Mouse (Mus musculus) frontal cortex, postnatal 10 days (tissue): Measurements from ENCODE around the gene Pdrg1.

Experiments
- DNase-seq, 2 experiments: peaks; one replicate each; pipeline ENCODE4 v3.0.0; 2022; ENCODE audit warnings: low spot score in 2 of 2, mixed read lengths in 1 of 2

Pdrg1 gene

GRCm38 (mm10) chr2:153031126-153032082, 16.2 kb upstream of the Pdrg1 start, which contains the start of gene Xkr7:
Gene Xkr7, plus strand, starts transcription at chr2:153031852.
- peak in 1 of 2 experiments; percentile 38 for DNase-seq

- DNase-seq: no peak
These were observed 15.2 kb upstream of the Pdrg1 start for GRCm38 (mm10) chr2:153030422-153030821.

- no peak for DNase-seq
These were observed 12.3 kb upstream of the Pdrg1 start for GRCm38 (mm10) chr2:153027501-153027900.

- no peak for DNase-seq
These were observed 10.8 kb upstream of the Pdrg1 start for GRCm38 (mm10) chr2:153026052-153026451.

- DNase-seq: no peak
These were observed 7.6 kb upstream of the Pdrg1 start for GRCm38 (mm10) chr2:153022855-153023254.

DNA sequence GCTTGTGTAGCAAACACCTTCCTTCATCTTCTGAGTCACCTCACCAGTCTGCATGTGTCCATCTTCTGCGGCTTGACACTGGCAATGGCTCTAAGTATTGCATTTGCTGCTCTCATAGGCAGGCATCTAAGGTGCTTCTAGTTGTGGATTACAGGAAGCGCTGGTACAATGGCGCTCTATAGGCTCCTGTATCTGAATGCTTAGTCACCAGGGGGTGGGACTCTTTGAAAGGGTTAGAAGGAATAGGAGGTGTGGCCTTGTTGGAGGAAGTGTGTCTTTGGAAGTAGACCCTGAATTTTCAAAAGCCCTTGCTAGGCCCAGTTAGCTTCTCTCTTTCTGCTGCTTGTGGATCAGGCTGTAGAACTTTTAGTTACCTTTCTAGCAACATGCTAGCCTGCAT, 5.9 kb upstream of the Pdrg1 start:
- DNase-seq: no peak

DNA sequence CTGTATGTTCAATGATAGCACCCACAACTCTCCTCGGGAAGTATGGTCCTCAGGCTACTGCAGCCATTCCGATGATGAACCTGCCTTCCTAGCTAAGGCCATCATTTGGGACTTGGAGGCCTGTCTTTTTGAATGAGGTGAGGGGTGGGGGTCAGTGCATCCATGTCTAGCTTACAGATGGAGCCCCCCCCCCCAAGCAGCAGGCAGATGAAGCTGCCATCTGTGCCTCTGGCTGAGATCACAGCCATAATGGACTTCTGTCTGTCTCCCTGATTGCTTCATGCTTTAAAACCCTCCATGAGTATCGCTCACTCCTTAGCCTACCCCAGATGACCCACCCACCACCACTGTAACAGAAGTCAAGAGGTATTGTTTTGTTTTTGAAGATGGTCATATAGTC, 4.1 kb upstream of the Pdrg1 start:
- no peak for DNase-seq

GRCm38 (mm10) chr2:153016786-153017185, 1.6 kb upstream of the Pdrg1 start:
- DNase-seq: no peak

GRCm38 (mm10) chr2:153015804-153016203, 577 bp upstream of the Pdrg1 start:
- no peak for DNase-seq

GRCm38 (mm10) chr2:153013724-153014515, 1.3 kb downstream of the Pdrg1 start:
- no peak for DNase-seq

DNA sequence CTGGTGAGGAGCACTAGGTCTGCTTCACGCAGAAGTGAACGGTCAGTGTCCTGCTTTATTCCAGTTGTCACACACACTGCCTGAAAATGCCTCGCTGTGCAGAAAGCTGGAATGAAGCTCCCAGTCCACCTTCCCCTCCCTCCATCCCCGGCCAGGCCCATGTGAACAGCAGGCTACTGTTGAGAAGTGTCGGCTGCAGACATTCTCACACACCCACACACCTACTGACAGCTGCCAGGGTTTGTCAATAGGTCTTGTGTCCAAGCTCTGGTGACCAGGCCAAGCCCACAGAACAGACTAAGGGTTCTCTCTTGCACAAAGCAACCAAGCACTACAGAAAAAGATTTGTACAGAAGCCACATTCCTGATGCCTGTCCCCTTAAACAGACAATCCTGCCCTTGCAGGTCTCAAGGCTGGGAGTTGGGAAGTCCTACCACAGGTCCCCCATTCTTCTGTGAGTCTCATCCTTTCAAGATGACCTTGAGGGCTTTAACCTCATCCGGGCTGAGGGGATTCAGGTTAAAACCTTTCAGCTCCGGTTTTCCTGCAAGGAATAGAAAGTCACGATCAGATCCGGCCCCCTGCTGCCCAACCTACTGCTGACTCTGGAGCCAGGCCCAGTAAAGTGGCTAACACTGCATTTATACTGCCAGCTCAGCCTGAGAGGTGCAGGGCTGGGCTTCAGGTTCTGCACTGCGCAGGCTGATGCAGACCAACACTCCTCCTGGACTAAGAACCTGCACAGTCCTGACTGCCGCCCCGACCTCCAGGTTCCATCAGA, 5.8 kb downstream of the Pdrg1 start:
- DNase-seq: no peak

- DNase-seq: no peak
These were observed 9.2 kb downstream of the Pdrg1 start for GRCm38 (mm10) chr2:153005981-153006380.

DNA sequence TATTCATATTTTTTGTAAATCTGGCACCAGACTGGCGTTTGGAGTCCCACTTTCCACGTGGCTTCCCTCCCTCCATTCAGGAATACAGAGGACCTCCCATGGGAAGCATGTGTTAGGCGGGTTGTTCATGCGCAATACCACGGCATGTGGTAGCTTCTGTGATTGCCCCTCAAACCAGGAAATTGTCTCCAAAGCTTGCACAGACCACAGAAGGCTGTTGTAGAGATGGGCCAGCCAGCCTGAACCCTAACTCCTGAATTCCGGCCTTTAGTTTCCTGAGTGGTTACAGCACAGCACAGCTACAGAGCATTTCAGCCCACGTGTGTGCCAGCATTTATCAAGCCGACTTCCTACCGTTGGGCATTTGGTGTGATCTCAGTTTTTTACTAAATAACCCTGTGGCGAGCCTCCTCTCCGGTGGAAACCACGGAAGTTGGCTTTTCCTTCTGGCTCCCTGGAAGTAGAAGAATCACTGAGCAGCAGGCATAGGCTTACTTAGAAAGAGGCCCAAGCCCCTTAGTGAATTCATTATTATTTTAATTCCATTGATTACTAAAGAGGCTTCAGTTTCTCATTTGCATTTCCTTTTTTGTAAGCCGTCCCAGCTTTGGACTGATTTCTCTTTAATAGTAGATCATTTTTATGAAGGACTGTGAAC, 11.4 kb downstream of the Pdrg1 start:
- no peak for DNase-seq

GRCm38 (mm10) chr2:153002492-153003248, 12.6 kb downstream of the Pdrg1 start:
- DNase-seq: no peak

- no peak for DNase-seq
These were observed 18.2 kb downstream of the Pdrg1 start for GRCm38 (mm10) chr2:152997046-152997445.

DNA sequence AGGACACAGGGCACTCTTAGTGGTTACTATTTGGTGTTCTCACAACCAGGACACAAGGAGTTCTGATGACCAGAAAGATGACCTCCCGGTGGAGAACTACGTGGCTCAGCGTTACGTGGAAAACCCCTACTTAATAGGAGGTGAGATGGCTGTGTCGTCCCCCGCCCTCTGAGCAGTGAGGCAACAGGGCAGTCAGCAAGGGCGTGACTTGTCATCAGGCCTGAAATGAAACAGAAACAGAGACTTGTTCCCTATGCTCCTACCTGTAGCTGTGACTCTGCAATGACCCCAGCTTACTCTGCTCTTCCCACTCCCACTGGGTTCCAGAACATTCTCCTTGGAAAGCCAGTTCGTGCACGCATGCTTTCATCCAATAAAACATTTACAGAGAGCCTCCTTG, 23.7 kb downstream of the Pdrg1 start:
- DNase-seq: no peak

GRCm38 (mm10) chr2:152985582-152985981, 29.6 kb downstream of the Pdrg1 start:
- peak; percentile 25 to 43 for DNase-seq

GRCm38 (mm10) chr2:152976991-152977390, 38.2 kb downstream of the Pdrg1 start:
- DNase-seq: no peak

- DNase-seq: no peak
These were observed 49.7 kb downstream of the Pdrg1 start for GRCm38 (mm10) chr2:152965555-152965954.

GRCm38 (mm10) chr2:152962091-152962793, 53.0 kb downstream of the Pdrg1 start, which contains the start of gene Ttll9:
Gene Ttll9, plus strand, starts transcription at chr2:152962485.
- DNase-seq: peak; percentile 68 to 80
